Mouse (Mus musculus): ENCODE measurements around the gene Ppp2r2d.

The Ppp2r2d gene

GRCm38 (mm10) chr7:138863950-138864572, 18.2 kb downstream of the Ppp2r2d start:
- no peak for DNase-seq

DNA sequence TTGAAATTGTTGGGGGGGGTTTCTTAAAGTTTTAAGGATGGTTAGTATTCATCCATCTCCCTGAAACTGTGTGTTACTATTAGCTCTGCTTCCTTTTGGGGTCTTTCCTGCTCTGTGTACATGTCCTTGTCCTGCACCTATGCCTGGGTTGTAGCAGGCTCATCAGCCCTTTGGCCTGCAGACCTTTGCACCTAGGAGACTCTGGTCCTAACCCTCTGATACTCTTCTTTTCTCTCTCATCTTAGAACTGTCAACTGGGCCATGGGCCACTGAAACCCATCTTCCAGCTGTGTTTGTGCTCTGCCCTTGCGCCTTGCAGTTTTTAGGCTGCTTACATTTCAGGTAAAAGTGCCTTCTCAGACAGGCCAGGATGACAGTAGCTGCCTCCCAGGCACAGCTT, 18.9 kb downstream of the Ppp2r2d start:
- DNase-seq: no peak

DNA sequence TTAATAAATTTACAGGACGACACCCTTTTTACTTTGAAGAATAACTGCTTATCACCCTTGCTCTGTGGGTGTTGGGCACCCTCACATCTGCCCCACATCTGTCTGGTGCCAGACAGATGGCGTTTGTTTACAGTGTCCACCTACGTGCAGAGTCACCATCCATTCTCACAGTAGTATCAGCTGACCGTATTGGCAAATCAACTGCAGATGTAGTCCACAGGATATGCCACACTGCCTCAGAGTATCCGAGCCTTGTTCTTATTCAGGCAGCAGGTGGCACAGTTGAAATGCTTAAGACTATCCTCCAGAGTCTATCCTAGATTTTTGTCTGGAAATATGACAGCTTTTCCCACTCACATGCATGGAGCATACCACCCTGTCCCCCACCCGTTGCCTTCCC, 21.4 kb downstream of the Ppp2r2d start:
- DNase-seq: no peak

DNA sequence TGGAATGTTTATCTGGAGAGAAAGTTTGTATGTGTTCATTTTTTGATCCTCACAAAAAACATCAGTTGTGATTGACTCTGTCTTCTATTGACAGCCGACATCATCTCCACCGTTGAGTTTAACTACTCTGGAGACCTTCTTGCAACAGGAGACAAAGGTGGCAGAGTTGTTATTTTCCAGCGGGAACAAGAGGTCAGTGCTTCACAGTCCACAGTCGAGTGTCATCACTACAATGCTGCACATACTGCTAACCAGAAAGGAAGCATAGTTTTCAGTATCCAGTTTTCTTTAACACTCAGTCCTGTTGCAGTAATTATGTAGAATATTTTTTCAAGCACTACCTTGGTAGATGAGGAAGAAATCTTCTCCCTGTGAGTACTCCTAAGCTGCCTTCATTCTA, 22.4 kb downstream of the Ppp2r2d start:
- no peak for DNase-seq

DNA sequence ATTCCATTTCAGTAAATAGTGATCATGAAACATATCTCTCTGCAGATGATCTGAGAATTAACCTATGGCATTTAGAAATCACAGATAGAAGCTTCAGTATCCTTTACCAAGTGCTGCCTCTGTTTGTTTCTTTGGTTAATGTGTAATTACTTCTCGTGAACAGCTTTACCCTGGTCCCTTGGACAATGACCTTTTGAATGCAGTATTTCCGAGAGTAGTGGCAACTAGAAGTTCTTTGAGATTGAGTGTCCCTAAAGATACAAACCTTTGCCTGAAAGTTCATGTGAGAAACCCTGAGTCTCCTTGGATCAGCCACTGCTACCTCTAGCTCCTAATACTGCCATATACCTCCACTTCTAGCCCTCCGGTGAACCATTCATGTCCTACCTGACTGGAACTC, 27.1 kb downstream of the Ppp2r2d start:
- no peak for DNase-seq

GRCm38 (mm10) chr7:138875031-138875430, 29.2 kb downstream of the Ppp2r2d start:
- no peak for DNase-seq

- no peak for DNase-seq
Measured at GRCm38 (mm10) chr7:138883724-138884123, 37.8 kb downstream of the Ppp2r2d start.

GRCm38 (mm10) chr7:138885365-138886289, 39.7 kb downstream of the Ppp2r2d start:
- no peak for DNase-seq

GRCm38 (mm10) chr7:138898122-138898521, 52.2 kb downstream of the Ppp2r2d start:
- no peak for DNase-seq

GRCm38 (mm10) chr7:138898743-138899142, 52.9 kb downstream of the Ppp2r2d start:
- DNase-seq: no peak

- DNase-seq: no peak
Measured at GRCm38 (mm10) chr7:138903886-138904435, 58.1 kb downstream of the Ppp2r2d start.

DNA sequence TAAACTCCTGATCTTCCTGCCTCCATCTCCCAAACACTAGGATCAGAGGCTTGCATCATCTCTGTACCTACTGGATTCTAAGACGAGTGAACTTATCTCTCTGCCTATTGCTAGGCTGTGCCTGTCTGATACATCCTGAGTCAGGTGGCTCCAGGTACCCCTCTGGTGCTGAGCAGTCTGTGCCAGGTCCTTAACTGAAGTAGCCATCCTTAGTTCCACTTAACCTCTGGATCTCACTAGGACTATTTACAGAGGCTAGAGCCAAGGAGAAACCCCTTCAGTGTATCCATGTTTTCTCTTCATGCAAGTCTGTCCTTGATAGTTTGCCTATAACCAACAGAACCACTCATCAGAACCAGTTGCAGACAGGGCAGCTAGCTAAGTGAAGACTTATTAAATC, 60.6 kb downstream of the Ppp2r2d start:
- no peak for DNase-seq

DNA sequence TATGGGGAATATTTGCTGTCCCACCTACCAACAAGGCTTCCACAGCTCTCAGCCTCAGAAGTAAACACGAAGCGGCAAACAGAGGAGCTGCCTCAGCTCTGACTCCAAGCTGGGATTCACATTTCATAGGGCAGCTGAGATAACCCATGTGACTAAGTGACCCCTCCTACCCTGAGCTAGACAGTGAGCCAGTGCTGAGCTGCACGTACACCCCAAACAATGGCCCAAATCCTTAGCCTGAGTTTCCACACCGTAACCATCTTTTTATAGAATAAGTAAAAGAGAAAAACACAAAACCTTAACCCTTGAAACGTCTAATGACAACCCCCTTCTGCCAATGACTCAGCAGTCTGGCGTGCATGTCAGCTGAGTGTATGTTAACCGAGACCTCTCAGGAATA, 61.2 kb downstream of the Ppp2r2d start:
- no peak for DNase-seq

DNA sequence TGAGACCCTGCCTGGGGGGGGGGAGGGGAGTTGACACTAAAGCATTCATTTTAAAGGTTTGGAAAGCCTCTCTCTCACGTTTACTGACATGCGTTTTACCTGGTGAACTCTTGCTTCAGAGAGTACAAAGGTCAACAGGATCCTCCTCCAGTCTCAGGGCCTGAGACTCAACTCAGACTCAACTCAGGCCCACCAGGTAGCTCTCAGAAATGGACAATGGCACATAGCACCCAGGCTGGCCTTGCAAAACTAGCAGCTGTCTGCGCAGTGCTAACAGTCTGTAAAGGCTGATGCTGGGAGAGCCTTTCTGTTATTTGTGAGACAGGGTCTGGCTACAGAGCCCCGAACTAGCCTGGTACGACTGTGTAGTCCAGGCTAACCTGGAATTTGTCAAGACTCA, 62.1 kb downstream of the Ppp2r2d start:
- no peak for DNase-seq

DNA sequence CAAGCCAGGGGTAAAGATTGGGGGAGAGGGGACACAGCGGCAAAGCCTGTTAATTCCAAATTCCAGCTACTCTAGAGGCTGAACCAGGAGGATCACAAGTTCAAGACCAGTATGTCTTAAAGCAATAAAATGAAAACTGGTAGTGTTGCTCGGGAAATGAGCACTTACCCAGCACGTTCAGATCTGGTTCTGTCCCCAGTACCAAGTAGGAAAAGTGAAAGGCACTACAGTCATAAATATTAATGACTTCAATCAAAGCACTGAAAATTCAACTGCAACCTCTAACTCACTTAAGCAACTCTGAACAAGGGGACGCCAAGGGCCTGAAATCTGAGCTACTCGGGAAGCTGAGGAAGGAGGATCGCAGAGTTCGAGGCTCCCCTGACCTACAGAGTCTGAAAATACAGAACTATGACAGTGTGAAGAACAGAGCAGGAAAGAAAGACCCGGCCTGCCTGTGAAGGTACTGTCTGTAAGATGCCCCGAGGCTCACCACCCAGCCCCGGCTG, 62.9 kb downstream of the Ppp2r2d start:
- no peak for DNase-seq

- DNase-seq: peak; percentile 91 to 92
Measured at GRCm38 (mm10) chr7:138909277-138910192, 63.7 kb downstream of the Ppp2r2d start, which contains the start of gene Bnip3. Gene Bnip3 (minus strand): TSS chr7:138909519.

DNA sequence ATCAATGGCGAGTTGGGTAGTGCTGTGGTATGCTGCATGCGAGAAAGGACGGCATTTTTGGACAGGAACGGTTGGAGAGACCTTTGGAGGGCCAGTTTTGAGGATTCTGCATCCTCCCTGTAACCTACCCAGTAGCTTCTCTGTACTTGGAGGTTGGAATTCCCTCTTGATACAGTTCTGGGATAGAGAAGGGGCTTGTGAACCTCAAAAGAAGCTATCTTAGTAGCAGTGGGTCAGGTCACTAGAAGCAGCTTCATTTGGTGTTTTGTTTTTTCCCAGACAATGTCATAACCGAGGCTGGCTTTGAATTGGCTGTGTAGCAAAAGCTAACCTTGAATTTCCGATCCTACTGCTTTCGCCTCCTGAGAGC, 64.3 kb downstream of the Ppp2r2d start:
- no peak for DNase-seq

DNA sequence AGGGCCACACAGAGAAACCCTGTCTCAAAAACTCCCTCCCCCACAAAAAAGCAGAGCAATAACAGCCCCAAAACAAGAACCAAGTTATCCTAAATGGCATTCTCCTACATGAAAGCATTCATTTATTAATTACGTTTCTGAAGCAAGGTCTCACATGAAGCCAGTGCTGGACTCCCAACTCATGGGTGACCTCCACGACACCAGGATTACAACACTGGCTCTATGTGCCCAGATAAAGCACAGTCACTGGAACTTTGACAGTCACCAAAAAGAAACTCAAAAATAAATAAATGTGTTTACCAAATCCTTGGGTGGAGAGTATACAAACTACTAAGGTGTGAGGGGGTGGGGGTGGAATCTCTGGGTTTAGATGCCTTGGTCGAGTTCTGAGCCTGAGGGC, 67.7 kb downstream of the Ppp2r2d start:
- DNase-seq: no peak

GRCm38 (mm10) chr7:138919156-138919944, 73.5 kb downstream of the Ppp2r2d start:
- peak; percentile 64 to 69 for DNase-seq

DNA sequence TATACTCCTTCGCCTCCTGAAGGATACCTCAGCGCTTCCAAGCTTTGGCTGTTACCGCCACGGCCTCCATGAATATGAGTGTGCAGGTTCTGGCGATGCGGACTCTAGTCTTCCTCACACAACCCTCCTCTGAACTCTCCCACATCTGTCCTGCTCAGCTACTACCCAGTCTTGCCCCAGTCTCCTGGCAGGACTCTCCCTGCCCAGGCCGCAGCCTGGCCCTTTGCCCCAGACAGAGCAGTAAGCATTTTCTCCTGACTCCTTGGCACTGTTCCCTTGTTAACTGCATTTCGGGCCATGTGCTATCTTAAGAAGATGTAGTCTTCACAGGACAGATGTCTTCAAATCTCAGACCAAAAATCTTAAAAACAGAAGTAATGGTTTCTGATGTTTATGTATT, 75.7 kb downstream of the Ppp2r2d start:
- no peak for DNase-seq

GRCm38 (mm10) chr7:138923756-138924425, 78.0 kb downstream of the Ppp2r2d start:
- peak; percentile 7 to 16 for DNase-seq

Data from B cell, adult 2 months (primary cell).